Mouse (Mus musculus) megakaryocyte, embryonic 14.5 days (primary cell): Measurements from ENCODE around the gene Pdia2.

Experiments
- FLI1 ChIP-seq: IDR thresholded peaks from 2 replicates; pipeline ENCODE4 v1.6.1; 2012; ENCODE audit warnings: low read length, inconsistent platforms, mixed read lengths
- GATA1 ChIP-seq: IDR thresholded peaks from 3 replicates; pipeline ENCODE4 v1.6.1; 2012; ENCODE audit warnings: mixed read lengths, low read length, inconsistent platforms, borderline replicate concordance

DNA sequence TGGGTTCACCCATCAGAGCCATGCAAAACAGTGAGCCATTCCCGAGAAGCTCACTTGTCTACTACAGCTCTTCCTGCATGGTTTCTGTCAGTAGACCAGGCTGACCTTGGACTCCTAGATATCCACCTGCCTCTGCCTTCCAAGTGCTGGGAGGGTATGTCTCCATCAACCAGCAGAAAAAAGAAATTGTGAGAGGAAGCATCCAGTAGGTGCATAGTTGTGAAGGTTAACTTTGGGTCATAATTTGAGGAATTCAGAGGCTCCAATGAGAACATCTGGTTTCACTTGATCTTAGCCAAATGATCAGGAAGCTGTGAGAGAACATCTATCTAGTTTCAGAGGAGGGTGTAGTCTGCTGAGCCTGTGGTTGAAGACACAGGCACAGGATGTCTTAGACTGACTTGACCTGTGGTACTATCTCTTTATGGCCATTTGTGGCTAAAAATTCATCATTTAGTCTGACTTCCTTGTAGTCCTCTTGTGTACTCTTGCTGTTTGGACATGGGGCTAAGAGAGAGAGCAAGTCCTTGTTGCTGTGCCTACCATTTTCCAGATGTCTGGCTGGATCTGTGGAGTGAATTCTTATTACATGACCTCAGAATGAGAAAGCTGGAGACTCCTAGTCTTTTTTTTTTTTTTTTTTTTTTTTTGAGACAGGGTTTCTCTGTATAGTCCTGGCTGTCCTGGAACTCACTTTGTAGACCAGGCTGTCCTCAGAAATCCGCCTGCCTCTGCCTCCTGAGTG, 46.8 kb downstream of the Pdia2 start:
- TF ChIP-seq GATA1 (no peak), FLI1 (no peak)
